Mouse (Mus musculus) liver, postnatal 0 days (tissue): ENCODE measurements around the gene Smim23.

ENCODE experiments used
- CTCF ChIP-seq: sonication (generic); IDR thresholded peaks from 2 replicates; pipeline ENCODE4 v1.5.1; 2016; ENCODE audit warnings: antibody characterized with exemption, low read depth
- EP300 ChIP-seq: IDR thresholded peaks from 2 replicates; pipeline ENCODE4 v1.6.1; 2016; ENCODE audit warnings: antibody characterized with exemption, low read depth, mild to moderate bottlenecking

GRCm38 (mm10) chr11:32785591-32786147 is 38.7 kb downstream of the Smim23 start:
- TF ChIP-seq CTCF (no peak), EP300 (no peak)
